Mouse (Mus musculus): ENCODE measurements around the gene Epb41. TPM values are rescaled to one million over a fixed set of nuclear protein-coding genes. Genes with fewer than 3 reads are reported as not detected.
A peak's percentile ranks its signal among the peaks of the same experiment; 100 is the strongest.

The Epb41 gene
- polyA plus RNA-seq, 1 experiment from 2014 or later, result 68.1 TPM

- ATAC-seq (ENCODE audit: low read depth), result no peak
- Histone ChIP-seq H3K9ac (replicated peaks; ENCODE audit: low read depth, low read length) (no peak overlapping the region), H3K9me3 (ENCODE audit: control insufficient read depth, low read length) (no peaks in the 10 kb centered on the region), H3K27ac (ENCODE audit: low read depth, low read length) (no peak overlapping the region), H3K36me3 (ENCODE audit: control insufficient read depth, insufficient read depth, low read length) (peaks cover 68% of the 10 kb centered on the region), H3K4me2 (ENCODE audit: low read depth, low read length) (no peak overlapping the region), H3K4me3 (ENCODE audit: low read depth, low read length) (no peak overlapping the region), H3K27me3 (ENCODE audit: control insufficient read depth, insufficient read depth, low read length) (no peaks in the 10 kb centered on the region), H3K4me1 (ENCODE audit: control insufficient read depth, insufficient read depth, low read length) (no peaks in the 10 kb centered on the region)
- 97% methylated on average over 5 of the region's 5 CpGs for WGBS
These were observed 178.0 kb downstream of the Epb41 start for GRCm38 (mm10) chr4:131897109-131897508.

GRCm38 (mm10) chr4:131890692-131891091 lies 184.4 kb downstream of the Epb41 start:
- Histone ChIP-seq H3K9ac (replicated peaks; ENCODE audit: low read depth, low read length) (no peak overlapping the region), H3K27me3 (ENCODE audit: control insufficient read depth, insufficient read depth, low read length) (no peaks in the 10 kb centered on the region), H3K9me3 (ENCODE audit: control insufficient read depth, low read length) (no peaks in the 10 kb centered on the region), H3K4me3 (ENCODE audit: low read depth, low read length) (no peak overlapping the region), H3K27ac (ENCODE audit: low read depth, low read length) (no peak overlapping the region), H3K36me3 (ENCODE audit: control insufficient read depth, insufficient read depth, low read length) (peaks cover 33% of the 10 kb centered on the region), H3K4me1 (ENCODE audit: control insufficient read depth, insufficient read depth, low read length) (no peaks in the 10 kb centered on the region), H3K4me2 (ENCODE audit: low read depth, low read length) (no peak overlapping the region)
- WGBS, result 96% methylated on average over 3 of the region's 3 CpGs
- ATAC-seq (ENCODE audit: low read depth), result no peak

GRCm38 (mm10) chr4:131888564-131888963 lies 186.6 kb downstream of the Epb41 start:
- no peak for ATAC-seq (ENCODE audit: low read depth)
- no peak overlapping the region for H3K4me3 ChIP-seq (ENCODE audit: low read depth, low read length)
- H3K27me3 ChIP-seq (ENCODE audit: control insufficient read depth, insufficient read depth, low read length), result no peaks in the 10 kb centered on the region
- 76% methylated on average over 1 of the region's 1 CpGs for WGBS
- H3K4me2 ChIP-seq (ENCODE audit: low read depth, low read length), result no peak overlapping the region
- H3K4me1 ChIP-seq (ENCODE audit: control insufficient read depth, insufficient read depth, low read length), result no peaks in the 10 kb centered on the region
- no peak overlapping the region for H3K27ac ChIP-seq (ENCODE audit: low read depth, low read length)
- H3K9ac ChIP-seq (replicated peaks; ENCODE audit: low read depth, low read length), result no peak overlapping the region
- H3K9me3 ChIP-seq (ENCODE audit: control insufficient read depth, low read length), result no peaks in the 10 kb centered on the region
- H3K36me3 ChIP-seq (ENCODE audit: control insufficient read depth, insufficient read depth, low read length), result peaks cover 23% of the 10 kb centered on the region

GRCm38 (mm10) chr4:131885376-131885775 lies 189.7 kb downstream of the Epb41 start:
- H3K9me3 ChIP-seq (ENCODE audit: control insufficient read depth, low read length), result no peaks in the 10 kb centered on the region
- peaks cover 7% of the 10 kb centered on the region; the same call in 1 of the 2 replicates for H3K36me3 ChIP-seq (ENCODE audit: control insufficient read depth, insufficient read depth, low read length)
- WGBS, result 84% methylated on average over 6 of the region's 6 CpGs
- no peak for ATAC-seq (ENCODE audit: low read depth)
- no peaks in the 10 kb centered on the region for H3K27me3 ChIP-seq (ENCODE audit: control insufficient read depth, insufficient read depth, low read length)
- no peak overlapping the region for H3K4me2 ChIP-seq (ENCODE audit: low read depth, low read length)
- peaks cover 6% of the 10 kb centered on the region; the same call in 1 of the 2 replicates for H3K4me1 ChIP-seq (ENCODE audit: control insufficient read depth, insufficient read depth, low read length)
- H3K4me3 ChIP-seq (ENCODE audit: low read depth, low read length), result no peak overlapping the region
- no peak overlapping the region for H3K27ac ChIP-seq (ENCODE audit: low read depth, low read length)
- H3K9ac ChIP-seq (replicated peaks; ENCODE audit: low read depth, low read length), result no peak overlapping the region

- H3K4me2 ChIP-seq (ENCODE audit: low read depth, low read length), result no peak overlapping the region
- ATAC-seq (ENCODE audit: low read depth), result no peak
- H3K27me3 ChIP-seq (ENCODE audit: control insufficient read depth, insufficient read depth, low read length), result no peaks in the 10 kb centered on the region
- no peak overlapping the region for H3K9ac ChIP-seq (replicated peaks; ENCODE audit: low read depth, low read length)
- 69% methylated on average over 6 of the region's 6 CpGs for WGBS
- no peaks in the 10 kb centered on the region for H3K9me3 ChIP-seq (ENCODE audit: control insufficient read depth, low read length)
- peaks cover 6% of the 10 kb centered on the region; the same call in 1 of the 2 replicates for H3K4me1 ChIP-seq (ENCODE audit: control insufficient read depth, insufficient read depth, low read length)
- no peak overlapping the region for H3K27ac ChIP-seq (ENCODE audit: low read depth, low read length)
- H3K4me3 ChIP-seq (ENCODE audit: low read depth, low read length), result no peak overlapping the region
- H3K36me3 ChIP-seq (ENCODE audit: control insufficient read depth, insufficient read depth, low read length), result peaks cover 7% of the 10 kb centered on the region; the same call in 1 of the 2 replicates
These were observed 191.6 kb downstream of the Epb41 start for GRCm38 (mm10) chr4:131883571-131883970.

GRCm38 (mm10) chr4:131881306-131881705 lies 193.8 kb downstream of the Epb41 start:
- 89% methylated on average over 7 of the region's 7 CpGs for WGBS
- Histone ChIP-seq H3K36me3 (ENCODE audit: control insufficient read depth, insufficient read depth, low read length) (peaks cover 4% of the 10 kb centered on the region; the same call in 1 of the 2 replicates), H3K9me3 (ENCODE audit: control insufficient read depth, low read length) (no peaks in the 10 kb centered on the region), H3K27me3 (ENCODE audit: control insufficient read depth, insufficient read depth, low read length) (no peaks in the 10 kb centered on the region), H3K4me3 (ENCODE audit: low read depth, low read length) (no peak overlapping the region), H3K9ac (replicated peaks; ENCODE audit: low read depth, low read length) (no peak overlapping the region), H3K4me2 (ENCODE audit: low read depth, low read length) (no peak overlapping the region), H3K27ac (ENCODE audit: low read depth, low read length) (no peak overlapping the region), H3K4me1 (ENCODE audit: control insufficient read depth, insufficient read depth, low read length) (peaks cover 20% of the 10 kb centered on the region)
- ATAC-seq (ENCODE audit: low read depth), result no peak

GRCm38 (mm10) chr4:131879692-131880091 lies 195.4 kb downstream of the Epb41 start:
- H3K9me3 ChIP-seq (ENCODE audit: control insufficient read depth, low read length), result no peaks in the 10 kb centered on the region
- peaks cover 33% of the 10 kb centered on the region for H3K4me1 ChIP-seq (ENCODE audit: control insufficient read depth, insufficient read depth, low read length)
- no peaks in the 10 kb centered on the region for H3K27me3 ChIP-seq (ENCODE audit: control insufficient read depth, insufficient read depth, low read length)
- H3K36me3 ChIP-seq (ENCODE audit: control insufficient read depth, insufficient read depth, low read length), result no peaks in the 10 kb centered on the region
- no peak overlapping the region for H3K4me3 ChIP-seq (ENCODE audit: low read depth, low read length)
- no peak overlapping the region for H3K4me2 ChIP-seq (ENCODE audit: low read depth, low read length)
- no peak for ATAC-seq (ENCODE audit: low read depth)
- H3K27ac ChIP-seq (ENCODE audit: low read depth, low read length), result no peak overlapping the region
- WGBS, result 88% methylated on average over 1 of the region's 1 CpGs
- no peak overlapping the region for H3K9ac ChIP-seq (replicated peaks; ENCODE audit: low read depth, low read length)

- 50% methylated on average over 2 of the region's 2 CpGs for WGBS
- Histone ChIP-seq H3K27ac (ENCODE audit: low read depth, low read length) (no peak overlapping the region), H3K27me3 (ENCODE audit: control insufficient read depth, insufficient read depth, low read length) (peaks cover 4% of the 10 kb centered on the region; the same call in 1 of the 2 replicates), H3K9ac (replicated peaks; ENCODE audit: low read depth, low read length) (no peak overlapping the region), H3K4me3 (ENCODE audit: low read depth, low read length) (no peak overlapping the region), H3K9me3 (ENCODE audit: control insufficient read depth, low read length) (no peaks in the 10 kb centered on the region), H3K4me1 (ENCODE audit: control insufficient read depth, insufficient read depth, low read length) (peaks cover 37% of the 10 kb centered on the region), H3K4me2 (ENCODE audit: low read depth, low read length) (peak overlapping the region; percentile 12; the same call in 1 of the 2 replicates), H3K36me3 (ENCODE audit: control insufficient read depth, insufficient read depth, low read length) (no peaks in the 10 kb centered on the region)
- no peak for ATAC-seq (ENCODE audit: low read depth)
These were observed 198.3 kb downstream of the Epb41 start for GRCm38 (mm10) chr4:131876836-131877235.

- Histone ChIP-seq H3K27ac (ENCODE audit: low read depth, low read length) (no peak overlapping the region), H3K4me1 (ENCODE audit: control insufficient read depth, insufficient read depth, low read length) (peaks cover 31% of the 10 kb centered on the region), H3K4me2 (ENCODE audit: low read depth, low read length) (peak overlapping the region; percentile 95), H3K36me3 (ENCODE audit: control insufficient read depth, insufficient read depth, low read length) (no peaks in the 10 kb centered on the region), H3K4me3 (ENCODE audit: low read depth, low read length) (peak overlapping the region; percentile 98), H3K27me3 (ENCODE audit: control insufficient read depth, insufficient read depth, low read length) (peaks cover 4% of the 10 kb centered on the region; the same call in 1 of the 2 replicates), H3K9me3 (ENCODE audit: control insufficient read depth, low read length) (no peaks in the 10 kb centered on the region), H3K9ac (replicated peaks; ENCODE audit: low read depth, low read length) (0 out of 2 replicates have a peak overlapping the region, but pooled peaks have one; percentile 26)
- no peak for ATAC-seq (ENCODE audit: low read depth)
- 44% methylated on average over 3 of the region's 3 CpGs for WGBS
These were observed 199.9 kb downstream of the Epb41 start for GRCm38 (mm10) chr4:131875242-131875641.

Measured in neural tube, embryonic 14.5 days (tissue).